Mouse (Mus musculus): ENCODE measurements around the gene Bcr.
"Not testable (repeated sequence)": the region's sequence is repeated elsewhere in the genome, so short reads cannot be mapped to it uniquely, and the experiment has no call there.

Gene Bcr

DNA sequence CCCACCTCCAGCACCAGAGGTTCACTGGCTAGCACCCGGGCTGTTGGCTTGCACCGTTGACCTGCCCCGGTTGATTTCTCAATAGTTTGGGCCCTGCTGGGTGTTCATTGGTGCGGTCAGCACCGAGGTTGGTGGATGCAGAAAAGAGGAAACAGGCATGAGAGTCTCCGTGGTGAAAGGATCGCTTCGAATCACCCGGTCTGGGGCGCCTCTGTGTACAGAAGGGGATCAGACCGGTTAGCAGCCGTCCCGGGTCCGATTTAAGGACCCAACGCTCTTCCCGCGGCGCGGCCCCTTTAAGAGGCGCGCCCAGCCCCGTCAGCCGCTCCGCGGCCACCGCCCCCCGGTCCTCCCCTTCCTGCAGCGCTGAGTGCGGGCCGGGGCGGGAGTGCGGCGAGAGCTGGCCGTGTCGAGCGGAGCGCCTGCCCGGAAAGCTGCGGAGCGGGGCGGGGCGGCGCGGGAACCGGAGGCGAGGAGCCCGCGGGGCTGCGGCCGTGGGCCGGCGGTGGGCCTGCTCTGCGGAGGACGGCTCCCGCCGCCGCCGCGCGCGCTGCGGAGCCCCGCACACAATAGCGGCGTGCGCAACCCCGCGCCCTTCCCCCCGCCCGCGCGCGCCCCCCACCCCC is at the start of gene Bcr:
Bcr (plus strand) TSS at position 376 of the 626 bp plus-strand sequence.
- peak; percentile 89 for DNase-seq

GRCm38 (mm10) chr10:75010704-75011103 is 49.7 kb upstream of the Bcr start:
- no peak for DNase-seq

- DNase-seq = no peak
Measured at GRCm38 (mm10) chr10:75015465-75015864, 44.9 kb upstream of the Bcr start.

DNA sequence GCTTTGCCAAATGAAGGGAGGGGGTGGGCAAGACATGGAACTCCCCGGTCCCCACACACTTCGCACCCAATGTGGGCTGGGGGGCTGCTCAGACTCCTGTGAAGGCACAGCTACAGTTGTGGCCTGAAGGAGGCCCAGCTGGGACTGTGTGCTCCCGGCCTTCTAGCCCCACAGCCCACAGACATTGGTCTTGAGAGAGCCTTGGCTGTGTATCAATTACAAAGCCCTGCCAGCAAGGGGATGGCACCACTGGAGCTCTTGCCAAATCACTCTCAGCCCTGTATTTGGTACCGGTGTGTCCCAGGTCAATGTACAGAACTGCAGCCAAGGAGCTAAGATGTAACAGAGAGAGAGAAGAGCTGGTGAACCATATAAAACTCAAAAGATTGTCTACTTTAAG is 43.9 kb upstream of the Bcr start:
- DNase-seq = no peak

DNA sequence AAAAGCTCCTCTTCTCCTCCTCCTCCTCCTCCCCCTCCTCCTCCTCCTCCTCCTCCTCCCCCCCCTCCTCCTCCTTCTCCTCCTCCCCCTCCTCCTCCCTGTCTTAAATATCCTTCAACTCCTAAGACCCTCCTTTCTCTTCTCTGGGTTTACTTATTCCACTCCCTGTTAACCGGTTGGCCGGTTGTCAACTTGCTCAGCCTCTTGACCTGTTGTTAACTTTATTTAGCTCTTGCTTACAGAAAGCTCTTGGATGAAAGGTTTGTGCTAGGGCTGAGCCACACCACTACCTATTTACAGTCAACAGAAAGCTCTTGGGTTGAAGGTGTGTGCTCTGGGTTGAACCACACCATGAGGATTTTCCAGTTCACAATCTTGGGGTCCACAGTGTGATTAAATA is 40.1 kb upstream of the Bcr start:
- no peak for DNase-seq

DNA sequence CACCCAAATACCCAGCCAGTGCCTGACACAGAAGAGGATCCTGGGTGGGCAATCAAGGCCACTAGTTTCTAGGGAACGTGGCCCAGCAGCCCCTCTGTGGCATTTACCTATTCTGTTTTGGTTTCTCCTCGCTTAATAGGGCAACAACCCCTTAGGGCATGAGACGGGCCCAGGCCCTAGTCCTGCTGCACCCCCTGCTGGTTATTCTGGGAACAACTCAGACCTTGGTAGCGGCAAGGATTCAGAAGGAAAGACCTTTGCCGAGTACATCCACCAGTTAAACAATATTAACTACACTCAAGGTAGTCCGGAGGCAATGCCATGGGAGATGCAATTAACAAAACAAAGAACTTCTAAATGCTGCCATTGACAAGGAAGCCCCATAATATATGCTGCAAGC is 39.3 kb upstream of the Bcr start:
- peak; percentile 74 for DNase-seq

GRCm38 (mm10) chr10:75026491-75026890 is 33.9 kb upstream of the Bcr start:
- no peak for DNase-seq

GRCm38 (mm10) chr10:75028743-75029142 is 31.6 kb upstream of the Bcr start:
- no peak for DNase-seq

- no peak for DNase-seq
Measured at GRCm38 (mm10) chr10:75029677-75030076, 30.7 kb upstream of the Bcr start.

GRCm38 (mm10) chr10:75030234-75030633 is 30.2 kb upstream of the Bcr start:
- no peak for DNase-seq

- no peak for DNase-seq
Measured at GRCm38 (mm10) chr10:75031345-75032114, 28.9 kb upstream of the Bcr start.

- DNase-seq = peak; percentile 90
Measured at GRCm38 (mm10) chr10:75032395-75032794, 28.0 kb upstream of the Bcr start, which contains the start of gene Rsph14. Rsph14 (minus strand) TSS chr10:75032586.

DNA sequence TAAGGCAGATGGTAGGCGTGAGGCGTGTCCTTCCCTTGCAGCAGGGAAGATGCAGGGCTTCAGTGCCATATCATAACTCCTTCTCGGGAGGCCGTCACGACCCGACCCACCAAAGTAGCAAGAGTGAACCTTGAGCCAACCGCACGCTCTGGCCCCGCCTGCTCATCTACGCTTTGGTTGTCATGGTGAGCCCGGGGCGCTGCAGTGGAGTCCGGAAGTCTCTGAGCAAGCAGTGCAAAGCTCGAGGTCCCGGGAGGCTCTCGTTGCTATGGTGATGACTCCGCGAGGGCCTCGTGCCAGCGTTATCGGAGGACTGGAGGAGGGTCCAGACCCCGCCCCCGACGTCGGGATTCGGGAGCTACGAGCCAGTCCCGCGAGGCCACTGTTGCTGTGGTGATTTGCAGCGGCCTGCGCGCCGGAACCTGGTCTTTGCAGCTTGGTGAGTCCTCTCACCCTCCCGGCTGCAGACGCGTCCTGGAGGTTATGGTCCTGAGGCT is 23.5 kb upstream of the Bcr start, which contains the start of gene Rab36:
Rab36 (plus strand) TSS at position 176 of the 497 bp plus-strand sequence.
- peak; percentile 97 for DNase-seq

- not testable (repeated sequence) for DNase-seq
Measured at GRCm38 (mm10) chr10:75042060-75042459, 18.3 kb upstream of the Bcr start.

DNA sequence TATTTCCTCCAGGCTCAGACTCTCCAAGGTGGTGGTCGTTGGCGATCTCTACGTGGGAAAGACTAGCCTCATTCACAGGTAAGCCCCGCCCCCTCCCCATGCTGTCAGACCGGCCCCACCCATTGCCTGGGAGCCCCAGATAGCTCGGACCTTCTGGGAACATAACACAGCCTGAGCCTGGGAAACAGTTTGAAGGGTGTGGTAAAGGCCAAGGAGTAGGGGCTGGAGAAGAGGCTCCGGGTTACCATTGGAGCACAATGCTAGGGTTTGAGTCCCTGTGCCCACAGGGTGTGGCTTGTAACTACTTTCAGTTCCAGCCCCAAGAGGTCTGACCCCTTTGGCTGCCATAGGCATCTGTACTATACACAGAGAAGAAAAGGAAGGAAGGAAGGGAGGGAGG is 15.9 kb upstream of the Bcr start:
- no peak for DNase-seq

DNA sequence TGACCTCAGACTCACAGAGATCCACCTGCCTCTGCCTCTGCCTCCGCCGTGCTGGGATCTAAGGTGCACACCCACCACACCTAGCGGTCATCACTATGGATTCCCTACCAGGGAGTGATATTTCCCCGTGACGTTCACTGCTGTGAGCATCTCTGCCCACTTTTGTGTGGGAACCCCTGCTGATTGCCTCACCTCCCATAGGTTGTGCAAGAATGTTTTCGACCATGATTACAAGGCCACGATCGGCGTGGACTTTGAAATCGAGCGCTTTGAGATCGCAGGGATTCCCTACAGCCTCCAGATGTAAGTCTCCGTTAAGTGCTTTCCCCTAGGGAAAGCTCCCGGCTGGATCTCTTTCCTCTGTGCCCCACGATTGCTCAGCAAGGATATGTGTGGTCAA is 14.6 kb upstream of the Bcr start:
- no peak for DNase-seq

DNA sequence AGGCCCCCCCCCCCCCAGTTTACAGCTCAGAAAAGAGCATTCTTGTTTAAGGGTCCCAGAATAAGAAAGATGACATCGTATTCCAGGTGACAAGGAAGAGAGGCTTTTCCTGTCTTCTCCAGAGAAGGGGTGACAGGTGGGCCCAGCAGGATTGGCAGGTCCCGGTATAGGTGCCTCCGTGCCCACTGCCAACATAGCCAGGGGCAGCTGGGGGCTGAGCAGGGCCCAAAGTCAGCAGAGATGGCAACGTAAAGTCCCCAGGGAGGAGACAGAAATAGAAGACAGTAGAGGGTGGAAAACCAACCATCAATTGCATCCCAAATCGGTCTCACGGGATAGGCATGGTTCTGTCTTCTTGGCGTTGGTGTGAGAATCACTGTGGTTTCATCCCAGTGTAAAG is 11.7 kb upstream of the Bcr start:
- DNase-seq = no peak

- DNase-seq = no peak
Measured at GRCm38 (mm10) chr10:75051364-75052074, 8.9 kb upstream of the Bcr start.

- DNase-seq = peak; percentile 46
Measured at GRCm38 (mm10) chr10:75052902-75053301, 7.5 kb upstream of the Bcr start.

DNA sequence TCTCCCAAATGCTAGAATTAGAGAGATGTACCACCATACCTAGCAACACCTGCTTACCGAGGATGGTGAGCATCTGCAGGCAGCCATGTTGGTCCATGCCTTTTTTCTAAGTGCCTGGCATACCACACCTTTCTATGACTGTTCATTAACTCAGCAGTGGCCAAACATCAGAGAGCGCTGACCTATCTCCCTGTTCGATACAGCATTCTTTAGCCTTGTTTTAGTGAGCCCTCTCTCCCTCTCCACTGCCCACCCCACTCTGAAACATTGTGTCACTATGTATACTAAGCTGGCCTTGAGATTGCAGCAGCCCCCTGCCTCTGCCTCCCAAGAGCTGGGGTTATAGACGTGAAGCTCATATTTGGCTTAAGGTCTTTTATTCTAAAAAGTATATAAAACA is 6.7 kb upstream of the Bcr start:
- DNase-seq = peak; percentile 20

DNA sequence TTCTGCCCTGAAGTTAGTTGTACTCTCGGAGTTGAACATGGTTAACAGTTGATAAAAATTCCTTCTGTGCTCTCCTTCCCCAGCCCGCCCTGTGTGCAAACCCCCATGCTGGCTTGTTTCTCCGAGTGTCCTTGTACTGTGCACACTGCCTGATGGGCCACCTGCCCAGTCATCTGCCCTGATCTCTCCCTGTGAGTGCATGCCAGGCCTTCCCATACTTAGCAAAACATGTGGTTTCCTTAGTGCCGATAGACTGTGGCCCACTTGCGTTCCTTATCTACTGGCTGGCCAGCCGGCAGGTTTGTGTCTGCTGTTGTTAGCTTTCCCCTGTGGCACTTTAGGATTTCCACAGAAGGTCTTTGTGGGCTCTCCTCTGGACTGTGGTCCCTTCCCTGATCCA is 6.3 kb upstream of the Bcr start:
- peak; percentile 13 for DNase-seq

- no peak for DNase-seq
Measured at GRCm38 (mm10) chr10:75055672-75056071, 4.7 kb upstream of the Bcr start.

DNA sequence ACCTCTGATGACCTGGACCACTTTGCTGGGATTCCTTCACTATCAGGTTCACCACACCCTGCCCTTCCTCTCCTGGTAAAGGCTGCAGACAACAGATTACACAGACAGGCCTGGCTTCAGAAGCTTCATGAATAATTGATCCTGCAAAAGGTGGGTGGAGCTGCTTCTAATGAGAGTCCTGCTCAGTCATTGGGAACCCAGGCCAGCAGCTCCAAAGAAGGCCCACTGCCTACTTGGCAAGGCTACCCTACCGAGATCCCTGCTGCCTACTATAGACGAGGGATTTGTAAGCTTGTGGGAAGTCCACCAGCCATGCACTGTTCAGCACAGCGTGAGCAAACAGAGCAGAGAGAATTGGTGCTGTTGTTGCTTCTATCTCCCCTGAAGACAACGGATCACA is 4.1 kb upstream of the Bcr start:
- DNase-seq = peak; percentile 31

GRCm38 (mm10) chr10:75058336-75058735 is 2.1 kb upstream of the Bcr start:
- no peak for DNase-seq

Data from kidney, postnatal 14 days (tissue).